8 mouse cellular contexts compared by ENCODE assay signal in the genomic region with DNA sequence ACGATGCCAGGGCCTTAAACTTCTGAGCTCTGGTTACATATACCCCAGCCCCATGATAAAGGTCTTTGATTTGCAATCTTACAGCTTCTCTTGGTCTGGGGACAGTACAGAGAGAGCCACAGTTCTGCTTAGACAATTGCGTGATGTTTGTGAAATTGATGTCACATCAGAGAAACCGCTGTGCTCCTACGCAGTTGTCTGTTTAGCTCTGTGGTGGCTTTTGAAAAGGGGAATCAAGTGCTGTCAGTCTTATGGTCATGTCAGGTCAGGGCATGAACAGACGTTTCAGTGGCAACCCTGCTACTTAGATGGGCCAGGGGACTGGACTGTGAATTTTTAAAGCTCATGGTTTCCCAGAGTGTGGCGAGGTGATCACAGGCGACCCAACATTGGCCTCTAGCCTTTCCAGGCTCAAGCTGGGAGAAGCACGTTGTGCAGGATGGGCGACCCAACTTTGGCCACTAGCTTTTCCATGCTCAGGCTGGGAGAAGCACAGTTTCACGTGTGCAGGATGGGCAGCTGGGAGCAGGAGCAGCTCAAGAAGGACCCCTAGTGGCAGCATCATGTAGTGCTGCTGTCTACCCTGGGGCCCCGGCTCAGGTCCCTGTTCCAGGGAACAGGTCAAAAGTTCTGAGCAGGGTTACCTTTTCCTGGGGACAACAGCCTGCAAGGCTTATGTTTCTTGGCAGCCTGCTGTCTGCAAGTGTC. TPM values are rescaled to one million over a fixed set of nuclear protein-coding genes. Genes with fewer than 3 reads are reported as not detected.
DNase-seq lines count a peak whose midpoint lies in the region; ATAC-seq and TF ChIP-seq lines count a peak whose summit lies in the region.

No protein-coding gene starts in this region.

- no peak overlapping the region for H3K9ac ChIP-seq in lung, embryonic 14.5 days

- ATAC-seq in lung, embryonic 14.5 days (ENCODE audit: insufficient read depth): no peak; the same call in 1 of the 2 replicates
- peak; percentile 71 for ATAC-seq in granulocyte monocyte progenitor cell, adult 5-6 weeks (replicated peaks; ENCODE audit: poor library complexity, severe bottlenecking)

- WGBS in lung, embryonic 14.5 days: 37% methylated on average over 11 of the region's 11 CpGs
- WGBS in bone marrow, adult 2 months: 30% methylated on average over 11 of the region's 11 CpGs

- no peaks in the 10 kb centered on the region; the same call in 1 of the 2 replicates for H3K9me3 ChIP-seq in lung, embryonic 14.5 days (ENCODE audit: low read depth, low read length)

- H3K27ac ChIP-seq in lung, embryonic 14.5 days (ENCODE audit: low read depth): no peak overlapping the region
- H3K27ac ChIP-seq in bone marrow, adult 2 months (ENCODE audit: control insufficient read depth, insufficient read depth, low read depth, low read length, poor library complexity): peak overlapping the region; percentile 51

- H3K36me3 ChIP-seq in lung, embryonic 14.5 days (ENCODE audit: insufficient read depth): no peaks in the 10 kb centered on the region

- H3K4me2 ChIP-seq in lung, embryonic 14.5 days: peak overlapping the region; percentile 46

- no peaks in the 10 kb centered on the region for H3K4me1 ChIP-seq in lung, embryonic 14.5 days (ENCODE audit: insufficient read depth)
- peaks cover 4% of the 10 kb centered on the region for H3K4me1 ChIP-seq in bone marrow, adult 2 months (ENCODE audit: control insufficient read depth, insufficient read depth, low read length)

- TF ChIP-seq CTCF in lung, embryonic 14.5 days (IDR thresholded peaks at IDR 0.05; ENCODE audit: low read depth): peak; percentile 71
- TF ChIP-seq CTCF in bone marrow, adult 2 months (IDR thresholded peaks at IDR 0.05; ENCODE audit: control insufficient read depth, insufficient read depth, low read length): peak; percentile 58; the same call in 1 of the 2 replicates

- peak; percentile 43 for DNase-seq in lung, embryonic 14.5 days
- no peak for DNase-seq in lung, adult 18-20 months
- peak; percentile 59 for DNase-seq in liver
- peak; percentile 74 for DNase-seq in retina, embryonic 14.5 days (ENCODE audit: low spot score)
- no peak for DNase-seq in layer of hippocampus, postnatal 14 days (ENCODE audit: low spot score in 2 of 2)
- no peak for DNase-seq in urinary bladder, adult 18-20 months (ENCODE audit: low spot score in 2 of 2)

- no peaks in the 10 kb centered on the region for H3K27me3 ChIP-seq in lung, embryonic 14.5 days (ENCODE audit: insufficient read depth, low read length)

- TF ChIP-seq POLR2A in bone marrow, adult 2 months (IDR thresholded peaks at IDR 0.05; ENCODE audit: borderline replicate concordance, control insufficient read depth, low read depth, low read length): no peak

- H3K4me3 ChIP-seq in lung, embryonic 14.5 days (ENCODE audit: low read depth, low read length): no peak overlapping the region
- no peak overlapping the region for H3K4me3 ChIP-seq in bone marrow, adult 2 months (replicated peaks; ENCODE audit: control insufficient read depth, low read depth, low read length)

RNA-seq across cellular contexts. Expression of gene Rpn1, which starts 39.0 kb away (rescaled TPM):
- polyA plus RNA-seq in lung, embryonic 14.5 days (2014; fragmentation: Nextera tagmentation; extraction: Ambion mirVana): 437 and 440 TPM in 2 replicates
- polyA plus RNA-seq in bone marrow, adult 2 months (2011; ENCODE audit: insufficient read depth, insufficient read length, low replicate concordance, missing spikeins): 32.1 and 38.7 TPM in 2 replicates
- total RNA-seq in granulocyte monocyte progenitor cell, adult 5-6 weeks (2014; fragmentation: Nextera tagmentation): 254 and 266 TPM in 2 replicates
- 386 and 482 TPM in 2 replicates for total RNA-seq in granulocyte monocyte progenitor cell, adult 5-6 weeks (2017)
- 100 to 1,000 TPM; 143 to 166 TPM for total RNA-seq in layer of hippocampus, postnatal 14 days (2021)

Comparison
In these comparisons a context has a peak if more than half of its experiments do, and no peak if none do; other contexts are left out.
1. DNase-seq: peak in lung, embryonic 14.5 days (single experiment), liver (single experiment) and retina, embryonic 14.5 days (single experiment); none in lung, adult 18-20 months (0 of 2), layer of hippocampus, postnatal 14 days (0 of 2) and urinary bladder, adult 18-20 months (0 of 2).